ENCODE assay signal across 8 mouse cellular contexts in the genomic region with DNA sequence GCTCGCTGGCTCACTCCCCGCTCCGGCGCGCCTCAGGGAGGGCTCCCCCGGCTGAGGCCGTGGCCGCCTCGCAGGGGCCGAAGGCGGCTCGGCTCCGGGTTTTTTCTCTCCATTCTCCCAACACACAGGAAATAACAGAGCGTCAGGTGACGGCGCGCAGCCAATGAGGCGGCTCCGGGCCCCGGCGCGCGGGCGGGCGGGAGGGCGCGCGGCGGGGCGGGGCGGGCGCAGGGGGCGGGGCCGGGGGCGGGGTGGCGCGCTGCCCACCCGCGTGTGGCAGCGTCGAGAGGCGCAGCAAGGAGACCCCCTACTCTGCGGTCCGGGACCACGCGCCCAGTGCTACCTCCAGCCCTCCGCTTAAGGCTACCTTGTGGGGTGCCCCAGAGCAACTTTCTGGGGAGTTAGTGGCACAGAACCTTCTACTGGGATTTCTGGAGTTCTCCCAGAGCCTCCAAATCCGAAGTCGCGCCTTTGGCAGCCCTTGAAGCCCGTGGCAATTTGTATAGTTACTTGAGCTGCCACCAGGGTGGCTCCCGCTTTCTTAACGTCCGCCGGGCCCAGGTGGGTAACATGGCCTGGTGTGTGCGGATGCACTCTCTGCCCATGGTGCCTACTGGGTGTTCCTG.
DNase-seq lines count a peak whose midpoint lies in the region; ATAC-seq and TF ChIP-seq lines count a peak whose summit lies in the region.

No protein-coding gene starts in this region.

- H3K9me3 ChIP-seq in hindbrain, embryonic 11.5 days (ENCODE audit: control insufficient read depth, low read length): no peaks in the 10 kb centered on the region
- no peaks in the 10 kb centered on the region for H3K9me3 ChIP-seq in megakaryocyte, embryonic 14.5 days

- H3K4me1 ChIP-seq in hindbrain, embryonic 11.5 days (replicated peaks; ENCODE audit: control insufficient read depth, insufficient read depth, low read length): peaks cover 21% of the 10 kb centered on the region
- peaks cover 72% of the 10 kb centered on the region for H3K4me1 ChIP-seq in megakaryocyte, embryonic 14.5 days

- H3K4me2 ChIP-seq in hindbrain, embryonic 11.5 days (replicated peaks; ENCODE audit: low read depth, low read length): peak overlapping the region; percentile 92

- H3K36me3 ChIP-seq in hindbrain, embryonic 11.5 days (ENCODE audit: control insufficient read depth, insufficient read depth, low read length): no peaks in the 10 kb centered on the region
- no peaks in the 10 kb centered on the region for H3K36me3 ChIP-seq in megakaryocyte, embryonic 14.5 days (replicated peaks; ENCODE audit: low read length)

- no peak; the same call in 1 of the 2 replicates for TF ChIP-seq CTCF in left cerebral cortex, adult 2 months (IDR thresholded peaks at IDR 0.05)

- H3K4me3 ChIP-seq in hindbrain, embryonic 11.5 days (ENCODE audit: low read depth, low read length): peak overlapping the region; percentile 99
- H3K4me3 ChIP-seq in left cerebral cortex, adult 2 months: peak overlapping the region; percentile 91
- peak overlapping the region; percentile 98 for H3K4me3 ChIP-seq in megakaryocyte, embryonic 14.5 days (replicated peaks)

- peak; percentile 93 for ATAC-seq in hindbrain, embryonic 11.5 days (ENCODE audit: low FRiP score)

- peak overlapping the region; percentile 97 for H3K27ac ChIP-seq in hindbrain, embryonic 11.5 days (ENCODE audit: low read depth, low read length)
- H3K27ac ChIP-seq in left cerebral cortex, adult 2 months: peak overlapping the region; percentile 81; the same call in 1 of the 2 replicates

- intact Hi-C loops in left cerebral cortex, adult 2 months (cut with DNase I): loop anchor here (5.0 kb wide), 2 partner anchors 67 to 82 kb away; no protein-coding TSS in a partner anchor

- H3K9ac ChIP-seq in hindbrain, embryonic 11.5 days (ENCODE audit: low read depth, low read length): peak overlapping the region; percentile 92

- DNase-seq in R1 (ENCODE audit: low read depth, low spot score): peak; percentile 87
- peak; percentile 75 for DNase-seq in cerebellum, adult 8-10 months
- DNase-seq in forelimb bud, embryonic 11.5 days (ENCODE audit: low read depth, low spot score): peak; percentile 83
- DNase-seq in hindbrain, embryonic 11.5 days (ENCODE audit: low spot score): peak; percentile 84
- peak; percentile 79 to 81 for DNase-seq in left cerebral cortex, adult 2 months (ENCODE audit: extremely low spot score in 1 of 2, low spot score in 2 of 2)
- peak; percentile 79 to 80 for DNase-seq in right cerebral cortex, adult 2 months (ENCODE audit: low spot score in 2 of 2)
- peak; percentile 78 to 84 for DNase-seq in urinary bladder, postnatal 4 days (ENCODE audit: low spot score in 2 of 2)

- WGBS in hindbrain, embryonic 11.5 days: 1% methylated on average over 41 of the region's 56 CpGs

- peaks cover 3% of the 10 kb centered on the region; the same call in 1 of the 2 replicates for H3K27me3 ChIP-seq in hindbrain, embryonic 11.5 days (ENCODE audit: control insufficient read depth, insufficient read depth, low read length)
- peaks cover 4% of the 10 kb centered on the region for H3K27me3 ChIP-seq in megakaryocyte, embryonic 14.5 days (replicated peaks)

Comparison
In these comparisons a context has a peak if more than half of its experiments do, and no peak if none do; other contexts are left out.
1. Peak in every context shown above with its lines: DNase-seq, ATAC-seq, H3K4me3 ChIP-seq and H3K27ac ChIP-seq.